Mouse (Mus musculus) ES-E14 (cell line): ENCODE measurements at regions not wholly inside any gene's neighbourhood (a gene's known extent, or its start where the extent isn't known, plus 50 kb on each side); places are given as distances from the start of the nearest gene placed in this dataset.
"Not testable (repeated sequence)": the region's sequence is repeated elsewhere in the genome, so short reads cannot be mapped to it uniquely, and the experiment has no call there.

ENCODE experiments used
- DNase-seq: peaks from one replicate; pipeline ENCODE4 v3.0.0-alpha.2; 2013; ENCODE audit warnings: low read depth, low spot score
- H3K27ac ChIP-seq: 2 replicates; pipeline ENCODE4 v1.5.1; 2012; ENCODE audit warnings: low read depth, mild to moderate bottlenecking, low read length, moderate library complexity, mixed read lengths; ENCODE audit not compliant: poor library complexity, insufficient read depth, severe bottlenecking
- H3K36me3 ChIP-seq: 2 replicates; pipeline ENCODE4 v1.6.1; 2012; ENCODE audit warnings: mild to moderate bottlenecking, low read length, moderate library complexity, mixed read lengths; ENCODE audit not compliant: control insufficient read depth, poor library complexity, insufficient read depth, severe bottlenecking
- H3K4me1 ChIP-seq, 2 experiments: fragments of 150-350 bp in 1 of 2; sonication (generic) in 1 of 2; 2 replicates each; pipeline ENCODE4 v1.6.1; 2012; ENCODE audit warnings: low read length in 2 of 2, mild to moderate bottlenecking in 1 of 2, mixed read lengths in 1 of 2; ENCODE audit not compliant: control insufficient read depth in 2 of 2, insufficient read depth in 2 of 2, poor library complexity in 1 of 2
- H3K4me3 ChIP-seq, 2 experiments: fragments of 150-350 bp in 1 of 2; sonication (generic) in 1 of 2; 2 replicates each; pipeline ENCODE4 v1.5.1; 2012; ENCODE audit warnings: low read length in 2 of 2, low read depth in 1 of 2, mild to moderate bottlenecking in 1 of 2, mixed read lengths in 1 of 2; ENCODE audit not compliant: insufficient read depth in 1 of 2, poor library complexity in 1 of 2, severe bottlenecking in 1 of 2
- H3K9ac ChIP-seq: 2 replicates; pipeline ENCODE4 v1.6.1; 2012; ENCODE audit warnings: low read depth, mild to moderate bottlenecking, low read length, mixed read lengths; ENCODE audit not compliant: poor library complexity, insufficient read depth, severe bottlenecking
- H3K9me3 ChIP-seq: fragments of 150-350 bp; sonication (generic); 2 replicates; pipeline ENCODE4 v1.6.1; 2012; ENCODE audit warnings: low read depth, mild to moderate bottlenecking, low read length; ENCODE audit not compliant: control insufficient read depth, insufficient read depth
- CHD2 ChIP-seq: IDR thresholded peaks from 2 replicates; pipeline ENCODE4 v1.6.1; 2014; ENCODE audit warnings: mild to moderate bottlenecking, low read depth, low read length, inconsistent platforms
- HCFC1 ChIP-seq: IDR thresholded peaks from 2 replicates; pipeline ENCODE4 v1.6.1; 2012; ENCODE audit warnings: low read length, inconsistent platforms, borderline replicate concordance; ENCODE audit not compliant: insufficient read depth
- MAFK ChIP-seq: IDR thresholded peaks from 2 replicates; pipeline ENCODE4 v1.6.1; 2014; ENCODE audit warnings: mild to moderate bottlenecking, low read depth, low read length, inconsistent platforms; ENCODE audit not compliant: insufficient read depth
- ZC3H11A ChIP-seq: IDR thresholded peaks from 2 replicates; pipeline ENCODE4 v1.6.1; 2012; ENCODE audit warnings: low read depth, mild to moderate bottlenecking, inconsistent platforms, low read length, borderline replicate concordance
- ZNF384 ChIP-seq: IDR thresholded peaks from 2 replicates; pipeline ENCODE4 v1.6.1; 2012; ENCODE audit warnings: low read depth, low read length, inconsistent platforms
- in situ Hi-C, 2 experiments: fragments of 600-800 bp; cut with MboI; formaldehyde crosslinking; loops; one replicate each; pipeline ENCODE4 v1.15.1; 2025; ENCODE audit warnings: low sequenced_read_pairs in 2 of 2, inconsistent platforms in 1 of 2; ENCODE audit not compliant: unreplicated experiment in 2 of 2

DNA sequence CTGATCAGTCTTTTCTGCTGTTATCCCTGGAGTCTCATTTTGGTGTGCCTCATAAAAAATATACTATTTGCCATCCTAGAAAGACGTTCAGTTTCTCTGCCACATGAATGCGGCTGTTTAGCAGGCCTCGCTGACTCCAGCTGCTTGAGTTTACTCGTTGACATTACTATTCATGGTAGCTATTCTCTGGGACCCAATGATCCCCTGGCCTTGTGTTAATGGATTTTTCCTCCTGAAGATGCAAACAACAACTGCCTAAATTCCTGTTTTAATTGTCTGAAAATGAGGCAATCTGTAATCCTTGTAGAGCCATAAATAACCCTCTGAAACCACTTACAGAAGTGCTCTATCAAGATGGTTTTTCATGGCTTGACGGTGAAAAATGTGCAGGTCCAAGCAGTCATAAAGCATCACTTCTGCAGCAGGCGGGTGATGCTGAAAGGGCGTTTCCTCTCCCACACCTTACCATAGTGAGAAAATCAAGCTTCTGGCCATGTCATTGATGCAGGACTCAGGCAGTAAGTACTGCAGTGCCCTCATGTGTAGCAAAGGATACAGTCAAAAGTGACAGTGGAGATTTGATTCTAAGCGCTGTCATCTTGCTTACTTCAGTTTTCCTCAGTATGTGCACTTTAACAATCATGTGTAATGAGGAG, 419.7 kb upstream of the Lrp1b start:
- DNase-seq: no peak
- in situ Hi-C loops: no loop called here

DNA sequence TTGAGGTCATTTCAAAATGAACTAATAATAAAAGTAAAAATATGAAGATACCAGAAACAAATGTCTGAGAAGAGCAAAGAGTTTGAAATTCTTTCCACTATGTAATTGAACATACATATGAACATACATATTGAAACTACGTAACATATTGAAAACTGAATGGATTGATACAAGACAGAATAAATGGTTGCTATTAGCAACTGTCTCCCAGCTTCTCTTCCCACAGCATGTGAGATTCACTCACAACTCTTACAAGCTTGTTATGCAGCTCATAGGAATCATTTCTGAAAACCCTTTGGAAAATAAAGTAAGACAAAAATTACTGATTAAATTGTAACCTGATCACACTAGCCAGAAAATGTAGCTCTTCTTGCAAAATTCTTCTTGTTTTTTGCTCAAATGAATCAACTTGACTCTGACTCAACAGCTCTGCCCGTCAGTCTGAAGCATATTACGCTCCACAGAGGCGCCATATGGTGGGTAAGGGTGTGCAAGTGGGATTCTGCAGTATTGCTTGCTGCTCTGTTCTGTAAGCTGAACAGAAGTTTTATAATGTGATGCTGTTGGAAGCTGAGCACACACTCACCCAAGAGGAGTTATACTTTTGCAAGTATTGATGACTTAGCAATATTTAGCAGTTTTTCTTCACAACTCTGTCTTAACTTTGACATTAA, 444.3 kb upstream of the Lrp1b start:
- no peak overlapping the region for H3K9ac ChIP-seq
- no peak overlapping the region for H3K27ac ChIP-seq
- H3K36me3 ChIP-seq: no peaks in the 10 kb centered on the region
- no peaks in the 10 kb centered on the region for H3K9me3 ChIP-seq
- no peak for DNase-seq
- no peak overlapping the region for H3K4me3 ChIP-seq
- no peaks in the 10 kb centered on the region for H3K4me1 ChIP-seq
- TF ChIP-seq ZNF384 (no peak), ZC3H11A (no peak), MAFK (no peak), CHD2 (no peak), HCFC1 (no peak)
- in situ Hi-C loops: no loop called here

More for the DNA sequence above, 419.7 kb upstream of the Lrp1b start:
- Histone ChIP-seq H3K27ac (no peak overlapping the region), H3K4me3 (no peak overlapping the region), H3K9ac (no peak overlapping the region), H3K36me3 (no peaks in the 10 kb centered on the region), H3K4me1 (no peaks in the 10 kb centered on the region), H3K9me3 (no peaks in the 10 kb centered on the region)
- TF ChIP-seq ZC3H11A: no peak
- TF ChIP-seq MAFK: no peak
- no peak for TF ChIP-seq CHD2
- TF ChIP-seq HCFC1: no peak
- no peak for TF ChIP-seq ZNF384

DNA sequence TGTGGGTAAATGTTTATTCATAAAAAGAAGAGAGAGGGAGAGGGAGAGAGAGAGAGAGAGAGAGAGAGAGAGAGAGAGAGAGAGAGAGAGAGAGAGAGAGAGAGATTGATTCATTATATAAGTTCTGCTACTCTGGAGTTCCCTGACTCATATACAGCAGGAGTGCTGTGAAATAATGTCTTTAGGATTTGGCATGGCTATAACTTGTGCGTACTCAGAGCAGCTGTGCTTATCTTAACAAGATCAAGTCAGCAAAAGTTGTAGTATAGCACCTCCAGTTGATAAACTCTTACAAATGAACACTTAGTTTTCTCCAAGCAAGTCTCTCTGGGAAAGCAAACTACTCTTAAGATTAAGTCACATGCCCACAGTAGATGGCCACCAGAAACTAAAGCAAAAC, 435.3 kb upstream of the Kynu start:
- no peak for DNase-seq
- Histone ChIP-seq H3K9ac (no peak overlapping the region), H3K4me1 (no peaks in the 10 kb centered on the region), H3K27ac (no peak overlapping the region), H3K4me3 (no peak overlapping the region), H3K9me3 (no peaks in the 10 kb centered on the region), H3K36me3 (no peaks in the 10 kb centered on the region)
- no peak for TF ChIP-seq HCFC1
- TF ChIP-seq ZC3H11A: no peak
- TF ChIP-seq ZNF384: no peak
- no peak for TF ChIP-seq CHD2
- no peak for TF ChIP-seq MAFK
- in situ Hi-C loops: no loop called here

DNA sequence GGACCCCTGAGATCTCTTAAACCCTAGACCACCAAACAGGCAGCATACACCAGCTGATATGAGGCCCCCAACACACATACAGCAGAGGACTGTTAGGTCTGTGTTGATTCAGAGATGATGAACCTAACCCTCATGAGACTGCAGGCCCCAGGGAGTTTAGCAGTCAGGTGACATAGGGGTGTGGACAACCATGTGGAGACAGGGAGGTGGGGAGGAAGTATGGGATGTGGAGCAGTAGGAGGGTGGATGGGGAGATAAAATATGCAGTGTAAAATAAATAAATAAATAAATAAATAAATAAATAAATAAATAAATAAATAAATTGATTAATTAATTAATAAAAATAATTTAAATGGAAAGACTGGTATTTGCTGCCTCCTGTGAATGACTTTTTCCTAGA, 401.6 kb upstream of the Kynu start:
- Histone ChIP-seq H3K27ac (no peak overlapping the region), H3K36me3 (no peaks in the 10 kb centered on the region), H3K9me3 (no peaks in the 10 kb centered on the region), H3K9ac (no peak overlapping the region), H3K4me3 (no peak overlapping the region), H3K4me1 (no peaks in the 10 kb centered on the region)
- no peak for TF ChIP-seq MAFK
- TF ChIP-seq HCFC1: no peak
- TF ChIP-seq ZNF384: no peak
- TF ChIP-seq ZC3H11A: no peak
- TF ChIP-seq CHD2: no peak
- DNase-seq: no peak
- in situ Hi-C loops: no loop called here

DNA sequence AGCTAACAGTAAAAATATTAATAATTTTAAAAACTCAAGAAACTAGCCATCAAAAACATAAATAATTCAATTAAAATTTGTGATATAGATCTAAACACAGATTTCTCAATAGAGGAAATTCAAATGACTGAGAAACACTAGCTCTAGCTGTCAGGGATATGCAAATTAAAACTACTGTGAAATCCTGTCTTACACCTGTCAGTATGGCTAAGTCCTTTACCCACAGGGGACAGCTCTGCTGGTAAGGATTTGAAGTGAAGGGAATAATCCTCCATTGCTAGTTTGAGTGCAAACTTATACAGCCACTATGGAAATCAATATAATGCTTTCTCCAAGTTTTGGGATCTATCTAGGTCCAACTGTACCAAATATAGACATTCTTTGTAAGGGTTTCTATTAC, 373.0 kb upstream of the Kynu start:
- Histone ChIP-seq H3K9me3 (no peaks in the 10 kb centered on the region), H3K4me3 (no peak overlapping the region), H3K9ac (no peak overlapping the region), H3K27ac (no peak overlapping the region), H3K36me3 (no peaks in the 10 kb centered on the region), H3K4me1 (no peaks in the 10 kb centered on the region)
- no peak for DNase-seq
- TF ChIP-seq CHD2: no peak
- TF ChIP-seq MAFK: no peak
- no peak for TF ChIP-seq ZNF384
- no peak for TF ChIP-seq HCFC1
- no peak for TF ChIP-seq ZC3H11A
- in situ Hi-C loops: no loop called here

DNA sequence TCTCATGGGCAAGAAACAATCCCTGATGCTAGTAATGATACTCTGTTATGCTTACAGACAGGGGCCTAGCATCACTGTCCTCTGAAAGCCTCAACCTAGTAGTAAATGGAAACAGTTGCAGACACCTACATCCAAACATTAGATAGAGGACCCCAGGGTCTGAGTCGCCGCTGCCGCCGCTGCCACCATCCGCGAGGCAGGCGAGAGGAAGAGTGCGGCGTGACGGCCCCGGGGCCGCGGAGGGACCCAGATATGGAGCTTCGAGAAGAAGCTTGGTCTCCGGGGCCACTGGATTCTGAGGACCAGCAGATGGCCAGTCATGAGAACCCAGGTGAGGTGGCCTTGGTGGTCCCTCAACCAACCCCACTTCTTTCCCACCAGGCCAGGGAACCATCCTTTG, 359.6 kb upstream of the Kynu start:
- H3K27ac ChIP-seq, H3K36me3 ChIP-seq, H3K4me1 ChIP-seq, H3K9ac ChIP-seq, in situ Hi-C loops, DNase-seq, H3K4me3 ChIP-seq, H3K9me3 ChIP-seq: not testable (repeated sequence)
